8 mouse cellular contexts compared by ENCODE assay signal in genomic region chr7:123367218-123368150, GRCm38 (mm10). TPM values are rescaled to one million over a fixed set of nuclear protein-coding genes. Genes with fewer than 3 reads are reported as not detected.
DNase-seq lines count a peak whose midpoint lies in the region; ATAC-seq and TF ChIP-seq lines count a peak whose summit lies in the region.

No protein-coding gene starts in this region.

- no peak overlapping the region for H3K27ac ChIP-seq in kidney, embryonic 16.5 days (ENCODE audit: low read length)
- peak overlapping the region; percentile 43; the same call in 1 of the 2 replicates for H3K27ac ChIP-seq in bone marrow, adult 2 months (ENCODE audit: control insufficient read depth, insufficient read depth, low read depth, low read length, poor library complexity)
- H3K27ac ChIP-seq in forebrain, embryonic 14.5 days (ENCODE audit: low read depth, low read length), result no peak overlapping the region; the same call in 1 of the 2 replicates
- H3K27ac ChIP-seq in liver, postnatal 0 days (ENCODE audit: low read depth), result peak overlapping the region; percentile 42; the same call in 1 of the 2 replicates

- H3K27me3 ChIP-seq in kidney, embryonic 16.5 days (ENCODE audit: insufficient read depth, low read length), result no peaks in the 10 kb centered on the region
- no peaks in the 10 kb centered on the region for H3K27me3 ChIP-seq in forebrain, embryonic 14.5 days (replicated peaks; ENCODE audit: control insufficient read depth, insufficient read depth, low read length)
- H3K27me3 ChIP-seq in liver, postnatal 0 days (ENCODE audit: insufficient read depth, low read length), result no peaks in the 10 kb centered on the region

- WGBS in kidney, embryonic 16.5 days, result 76% methylated on average over 16 of the region's 16 CpGs
- 63% methylated on average over 16 of the region's 16 CpGs for WGBS in bone marrow, adult 2 months
- 82% methylated on average over 16 of the region's 16 CpGs for WGBS in forebrain, embryonic 14.5 days
- WGBS in liver, postnatal 0 days (ENCODE audit: insufficient replicate concordance), result 72% methylated on average over 16 of the region's 16 CpGs

- peak overlapping the region; percentile 41 for H3K9ac ChIP-seq in kidney, embryonic 16.5 days (replicated peaks; ENCODE audit: low read length)
- peak overlapping the region; percentile 86; the same call in 1 of the 2 replicates for H3K9ac ChIP-seq in forebrain, embryonic 14.5 days (ENCODE audit: low read length)
- H3K9ac ChIP-seq in liver, postnatal 0 days (replicated peaks), result peak overlapping the region; percentile 50; the same call in 1 of the 2 replicates

- no peak for TF ChIP-seq POLR2A in bone marrow, adult 2 months (IDR thresholded peaks at IDR 0.05; ENCODE audit: borderline replicate concordance, control insufficient read depth, low read depth, low read length)

- no peak for DNase-seq in kidney, postnatal 10 days
- DNase-seq in forebrain, embryonic 14.5 days (ENCODE audit: low spot score), result no peak
- no peak for DNase-seq in liver, postnatal 0 days
- DNase-seq in natural killer cell, adult 2 months (ENCODE audit: low spot score in 2 of 2), result no peak
- DNase-seq in spleen, postnatal 4 days (ENCODE audit: low spot score in 2 of 2), result no peak
- DNase-seq in lung, postnatal 10 days, result no peak

- TF ChIP-seq EP300 in liver, postnatal 0 days (IDR thresholded peaks at IDR 0.05; ENCODE audit: low read depth), result no peak

- no peaks in the 10 kb centered on the region for H3K36me3 ChIP-seq in kidney, embryonic 16.5 days (ENCODE audit: insufficient read depth, low read length)
- H3K36me3 ChIP-seq in forebrain, embryonic 14.5 days (ENCODE audit: control insufficient read depth, insufficient read depth, low read length), result no peaks in the 10 kb centered on the region
- H3K36me3 ChIP-seq in liver, postnatal 0 days (replicated peaks; ENCODE audit: insufficient read depth, low read length), result no peaks in the 10 kb centered on the region; the same call in 1 of the 2 replicates

- no peaks in the 10 kb centered on the region for H3K9me3 ChIP-seq in kidney, embryonic 16.5 days (ENCODE audit: low read length)
- H3K9me3 ChIP-seq in forebrain, embryonic 14.5 days (replicated peaks; ENCODE audit: control insufficient read depth, low read length), result no peaks in the 10 kb centered on the region
- H3K9me3 ChIP-seq in liver, postnatal 0 days (ENCODE audit: low read length), result no peaks in the 10 kb centered on the region

- peak overlapping the region; percentile 76 for H3K4me2 ChIP-seq in kidney, embryonic 16.5 days (replicated peaks; ENCODE audit: low read depth, low read length)
- H3K4me2 ChIP-seq in forebrain, embryonic 14.5 days (ENCODE audit: low read length), result peak overlapping the region; percentile 65
- peak overlapping the region; percentile 97 for H3K4me2 ChIP-seq in liver, postnatal 0 days (ENCODE audit: low read depth, low read length)

- H3K4me1 ChIP-seq in kidney, embryonic 16.5 days (ENCODE audit: insufficient read depth, low read length), result peaks cover 28% of the 10 kb centered on the region
- H3K4me1 ChIP-seq in bone marrow, adult 2 months (ENCODE audit: control insufficient read depth, insufficient read depth, low read length), result peaks cover 14% of the 10 kb centered on the region
- peaks cover 25% of the 10 kb centered on the region for H3K4me1 ChIP-seq in forebrain, embryonic 14.5 days (ENCODE audit: control insufficient read depth, insufficient read depth, low read length)
- H3K4me1 ChIP-seq in liver, postnatal 0 days (ENCODE audit: insufficient read depth), result peaks cover 45% of the 10 kb centered on the region

- ATAC-seq in kidney, embryonic 16.5 days (ENCODE audit: low FRiP score, low TSS enrichment), result no peak
- no peak for ATAC-seq in forebrain, embryonic 14.5 days
- no peak for ATAC-seq in liver, postnatal 0 days

- no peak for TF ChIP-seq CTCF in bone marrow, adult 2 months (IDR thresholded peaks at IDR 0.05; ENCODE audit: control insufficient read depth, insufficient read depth, low read length)
- no peak for TF ChIP-seq CTCF in liver, postnatal 0 days (IDR thresholded peaks at IDR 0.05; ENCODE audit: low read depth)

- 0 out of 2 replicates have a peak overlapping the region, but pooled peaks have one; percentile 79 for H3K4me3 ChIP-seq in kidney, embryonic 16.5 days (ENCODE audit: low read length)
- peak overlapping the region; percentile 58 for H3K4me3 ChIP-seq in bone marrow, adult 2 months (replicated peaks; ENCODE audit: control insufficient read depth, low read depth, low read length)
- no peak overlapping the region for H3K4me3 ChIP-seq in forebrain, embryonic 14.5 days (ENCODE audit: low read depth, low read length)
- H3K4me3 ChIP-seq in liver, postnatal 0 days (ENCODE audit: low read depth, low read length), result peak overlapping the region; percentile 65

RNA-seq across cellular contexts. Expression of gene Lcmt1, which starts 2.1 kb away (rescaled TPM):
- polyA plus RNA-seq in kidney, embryonic 16.5 days (2015; fragmentation: Nextera tagmentation; extraction: Ambion mirVana), result 58.5 and 59.9 TPM in 2 replicates
- 14.5 and 23.0 TPM in 2 replicates for polyA plus RNA-seq in bone marrow, adult 2 months (2011; ENCODE audit: insufficient read depth, insufficient read length, low replicate concordance, missing spikeins)
- 108 and 113 TPM in 2 replicates for polyA plus RNA-seq in forebrain, embryonic 14.5 days (2014; fragmentation: Nextera tagmentation; extraction: Ambion mirVana)
- 10.8 and 12.2 TPM in 2 replicates for polyA plus RNA-seq in liver, postnatal 0 days (2015; fragmentation: Nextera tagmentation; extraction: Ambion mirVana)

RNA-seq across cellular contexts. Expression of gene Arhgap17, which starts 2.2 kb away (rescaled TPM):
- polyA plus RNA-seq in kidney, embryonic 16.5 days (2015; fragmentation: Nextera tagmentation; extraction: Ambion mirVana), result 21.3 and 26.9 TPM in 2 replicates
- polyA plus RNA-seq in bone marrow, adult 2 months (2011; ENCODE audit: insufficient read depth, insufficient read length, low replicate concordance, missing spikeins), result 18.9 and 38.3 TPM in 2 replicates
- 8.5 and 11.0 TPM in 2 replicates for polyA plus RNA-seq in forebrain, embryonic 14.5 days (2014; fragmentation: Nextera tagmentation; extraction: Ambion mirVana)
- 6.0 and 6.8 TPM in 2 replicates for polyA plus RNA-seq in liver, postnatal 0 days (2015; fragmentation: Nextera tagmentation; extraction: Ambion mirVana)

Comparison
In these comparisons a context has a peak if more than half of its experiments do, and no peak if none do; other contexts are left out.
1. H3K27ac ChIP-seq: peak in bone marrow, adult 2 months (single experiment) and liver, postnatal 0 days (single experiment); none in kidney, embryonic 16.5 days (single experiment) and forebrain, embryonic 14.5 days (single experiment).
2. Peak in every context shown above with its lines, with median percentiles within 50 percentile points of each other: H3K4me2 ChIP-seq and H3K9ac ChIP-seq.